Mouse (Mus musculus) embryonic facial prominence, embryonic 10.5 days (tissue): ENCODE measurements around the gene Bmp8a. TPM values are rescaled to one million over a fixed set of nuclear protein-coding genes. Genes with fewer than 3 reads are reported as not detected.
A peak's percentile ranks its signal among the peaks of the same experiment; 100 is the strongest.
"Not testable (repeated sequence)": the region's sequence is repeated elsewhere in the genome, so short reads cannot be mapped to it uniquely, and the experiment has no call there.

Experiments
- DNase-seq: peaks from one replicate; pipeline ENCODE4 v3.0.0-alpha.2; 2017; ENCODE audit warnings: low spot score
- H3K27ac ChIP-seq: fragments of 300-500 bp; sonication (generic); replicated peaks from 2 replicates; pipeline ENCODE4 v1.5.1; 2016; ENCODE audit warnings: mild to moderate bottlenecking
- H3K27me3 ChIP-seq: fragments of 300-500 bp; sonication (generic); replicated peaks from 2 replicates; pipeline ENCODE4 v1.6.1; 2016; ENCODE audit warnings: low read depth, mild to moderate bottlenecking; ENCODE audit not compliant: poor library complexity, severe bottlenecking
- H3K36me3 ChIP-seq: fragments of 300-500 bp; sonication (generic); replicated peaks from 2 replicates; pipeline ENCODE4 v1.6.1; 2016; ENCODE audit warnings: mild to moderate bottlenecking, moderate library complexity
- H3K4me1 ChIP-seq: fragments of 300-500 bp; sonication (generic); 2 replicates; pipeline ENCODE4 v1.6.1; 2016
- H3K4me3 ChIP-seq: fragments of 300-500 bp; sonication (generic); 2 replicates; pipeline ENCODE4 v1.5.1; 2016; ENCODE audit warnings: mild to moderate bottlenecking, moderate library complexity
- H3K9me3 ChIP-seq: fragments of 300-500 bp; sonication (generic); 2 replicates; pipeline ENCODE4 v1.6.1; 2016; ENCODE audit warnings: mild to moderate bottlenecking
- WGBS: fragments of 180-500 bp; shearing (Covaris S2); methylation state at CpG from one replicate; pipeline ENCODE4 v1.1.7; 2016; 5-methylcytosine and 5-hydroxymethylcytosine counted together
- polyA plus RNA-seq: library from polyadenylated mRNA; unstranded; fragments of >200 nt; fragmentation: Nextera tagmentation; extraction: Ambion mirVana; gene quantifications from 2 replicates; pipeline ENCODE4 v1.2.1, GENCODE M21; 2016

Bmp8a gene
- polyA plus RNA-seq, 1 experiment from 2014 or later: not detected

DNA sequence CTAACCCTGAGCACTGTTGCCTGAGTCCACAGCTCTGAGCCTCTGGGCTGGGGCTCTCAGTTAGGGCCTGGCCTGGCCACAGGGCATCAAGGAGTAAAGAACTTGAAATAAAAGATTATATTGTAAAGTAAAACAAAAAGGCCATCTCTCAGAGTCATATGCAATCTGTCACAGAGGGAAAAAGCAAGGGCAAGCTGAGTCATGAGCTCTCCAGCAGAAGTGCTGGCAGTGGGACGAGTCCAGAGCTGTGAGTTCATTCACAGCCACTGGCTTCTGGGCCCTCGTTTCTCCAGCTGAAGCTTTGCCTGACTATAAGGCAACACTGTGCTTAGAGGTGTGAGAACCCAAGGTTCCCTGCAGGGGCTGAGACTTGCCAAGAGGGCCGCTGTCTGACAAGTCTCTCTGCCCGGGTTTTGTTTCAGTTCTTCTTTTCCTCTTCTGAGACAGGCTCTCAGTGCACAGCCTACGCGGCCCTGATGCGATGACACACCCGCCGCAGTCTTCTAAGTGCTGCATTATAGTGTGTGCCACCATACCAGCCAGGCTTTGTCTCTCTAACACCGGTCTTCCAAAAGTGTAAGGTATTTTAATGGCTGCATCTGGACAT is 10.3 kb upstream of the Bmp8a start:
- Histone ChIP-seq H3K27ac (no peak overlapping the region), H3K4me1 (no peaks in the 10 kb centered on the region), H3K4me3 (no peak overlapping the region), H3K27me3 (no peaks in the 10 kb centered on the region), H3K9me3 (no peaks in the 10 kb centered on the region), H3K36me3 (peaks cover 100% of the 10 kb centered on the region)
- DNase-seq: no peak
- WGBS: 91% methylated on average over 10 of the region's 10 CpGs

DNA sequence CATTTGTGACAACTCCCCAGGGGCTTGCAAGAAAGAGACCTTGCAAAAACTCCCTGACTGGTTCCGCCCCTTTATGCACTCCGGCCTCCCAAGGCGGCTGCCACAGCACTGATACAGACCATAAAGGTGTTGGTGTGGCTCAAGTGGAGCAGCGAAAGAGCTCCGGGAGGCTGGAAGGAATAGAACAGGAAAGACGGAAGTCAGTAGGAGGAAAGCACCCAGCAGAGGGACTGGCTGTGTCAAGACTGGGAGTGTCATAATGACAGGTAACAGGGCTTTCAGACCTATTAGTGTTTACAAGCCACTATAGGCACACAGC is 378 bp upstream of the Bmp8a start:
- peaks cover 66% of the 10 kb centered on the region for H3K27me3 ChIP-seq
- no peak for DNase-seq
- 11% methylated on average over 6 of the region's 6 CpGs for WGBS
- no peaks in the 10 kb centered on the region for H3K9me3 ChIP-seq
- peaks cover 13% of the 10 kb centered on the region for H3K36me3 ChIP-seq
- H3K27ac ChIP-seq: no peak overlapping the region
- peaks cover 17% of the 10 kb centered on the region for H3K4me1 ChIP-seq
- H3K4me3 ChIP-seq: peak overlapping the region; percentile 66

DNA sequence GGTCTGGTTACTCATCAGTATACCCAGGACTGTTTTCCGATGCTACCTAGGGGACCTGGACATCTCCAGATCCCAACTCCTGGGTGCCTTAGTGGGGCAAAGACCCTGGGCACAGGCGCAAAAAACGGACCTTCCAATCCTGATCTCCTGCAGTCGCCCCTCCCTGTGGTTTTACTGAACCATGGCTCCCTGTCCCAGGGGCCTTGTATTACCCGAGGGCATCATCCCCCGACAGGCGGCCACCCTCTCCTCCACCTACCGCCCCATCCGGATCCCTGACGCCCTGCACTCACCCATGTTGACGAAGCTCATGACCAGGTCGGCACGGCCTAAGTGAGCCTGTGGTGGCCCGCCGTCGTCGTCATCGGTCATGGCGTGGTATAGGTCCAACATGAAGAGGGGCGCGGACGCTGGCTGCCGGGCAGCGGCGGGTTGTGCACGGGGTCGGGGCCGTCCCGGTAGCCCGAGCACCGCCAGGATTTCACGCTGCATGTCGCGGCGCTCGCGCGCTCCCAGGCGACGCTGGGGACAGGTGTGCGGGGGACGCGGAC is 886 bp downstream of the Bmp8a start:
- 3% methylated on average over 43 of the region's 43 CpGs for WGBS
- peak overlapping the region; percentile 66 for H3K4me3 ChIP-seq
- H3K27me3 ChIP-seq: peaks cover 70% of the 10 kb centered on the region
- no peak for DNase-seq
- H3K4me1 ChIP-seq: peaks cover 17% of the 10 kb centered on the region
- no peak overlapping the region for H3K27ac ChIP-seq
- 0 out of 2 replicates have a peak, but pooled peaks cover 2% of the 10 kb centered on the region for H3K36me3 ChIP-seq
- no peaks in the 10 kb centered on the region for H3K9me3 ChIP-seq

DNA sequence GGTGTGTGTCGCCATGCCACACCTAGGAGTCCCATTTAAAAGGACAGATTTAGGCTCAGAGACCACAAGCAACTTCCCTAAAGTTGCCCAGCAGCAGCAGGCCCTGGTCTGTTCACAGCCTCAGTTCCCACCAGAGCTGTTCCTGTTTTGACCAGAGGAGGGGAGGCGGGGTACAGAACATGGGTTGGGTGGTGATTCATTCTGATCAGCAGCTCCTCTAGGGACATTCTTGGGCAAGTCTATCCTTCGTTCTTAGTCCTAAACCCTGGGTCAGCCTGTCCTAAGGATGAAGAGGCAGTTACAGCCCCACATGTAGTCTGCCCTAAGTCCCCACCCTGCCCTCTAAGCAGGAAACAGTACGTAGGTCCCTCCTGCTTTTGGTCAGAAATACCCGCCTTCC is 2.8 kb downstream of the Bmp8a start:
- H3K27ac ChIP-seq: no peak overlapping the region
- H3K9me3 ChIP-seq: no peaks in the 10 kb centered on the region
- no peaks in the 10 kb centered on the region for H3K36me3 ChIP-seq
- H3K4me1 ChIP-seq: peaks cover 17% of the 10 kb centered on the region
- 72% methylated on average over 5 of the region's 5 CpGs for WGBS
- DNase-seq: no peak
- no peak overlapping the region for H3K4me3 ChIP-seq
- H3K27me3 ChIP-seq: peaks cover 77% of the 10 kb centered on the region

DNA sequence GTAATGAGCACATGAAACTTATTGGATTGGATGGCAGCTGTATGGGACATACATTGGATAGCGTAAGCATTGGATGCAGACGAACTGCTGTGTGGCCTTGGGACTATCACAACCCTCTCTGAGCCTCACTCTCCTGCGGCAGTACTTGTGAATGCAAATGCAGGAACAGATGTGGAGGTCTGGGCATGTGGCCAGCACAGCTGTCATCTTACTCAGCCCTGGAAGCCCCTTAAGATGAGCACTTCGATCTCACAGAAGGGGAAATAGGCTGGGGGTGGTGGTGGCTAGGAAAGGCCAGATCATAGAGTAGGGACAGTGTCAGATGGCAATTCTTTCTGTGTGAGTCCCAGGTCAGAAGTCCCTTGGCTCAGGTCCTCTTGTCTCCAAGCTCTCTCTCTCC is 5.4 kb downstream of the Bmp8a start:
- H3K4me3 ChIP-seq: no peak overlapping the region
- H3K9me3 ChIP-seq: 0 out of 2 replicates have a peak, but pooled peaks cover 2% of the 10 kb centered on the region
- H3K4me1 ChIP-seq: peaks cover 12% of the 10 kb centered on the region
- peaks cover 54% of the 10 kb centered on the region for H3K27me3 ChIP-seq
- no peak overlapping the region for H3K27ac ChIP-seq
- WGBS: 86% methylated on average over 4 of the region's 4 CpGs
- DNase-seq: no peak
- H3K36me3 ChIP-seq: no peaks in the 10 kb centered on the region

DNA sequence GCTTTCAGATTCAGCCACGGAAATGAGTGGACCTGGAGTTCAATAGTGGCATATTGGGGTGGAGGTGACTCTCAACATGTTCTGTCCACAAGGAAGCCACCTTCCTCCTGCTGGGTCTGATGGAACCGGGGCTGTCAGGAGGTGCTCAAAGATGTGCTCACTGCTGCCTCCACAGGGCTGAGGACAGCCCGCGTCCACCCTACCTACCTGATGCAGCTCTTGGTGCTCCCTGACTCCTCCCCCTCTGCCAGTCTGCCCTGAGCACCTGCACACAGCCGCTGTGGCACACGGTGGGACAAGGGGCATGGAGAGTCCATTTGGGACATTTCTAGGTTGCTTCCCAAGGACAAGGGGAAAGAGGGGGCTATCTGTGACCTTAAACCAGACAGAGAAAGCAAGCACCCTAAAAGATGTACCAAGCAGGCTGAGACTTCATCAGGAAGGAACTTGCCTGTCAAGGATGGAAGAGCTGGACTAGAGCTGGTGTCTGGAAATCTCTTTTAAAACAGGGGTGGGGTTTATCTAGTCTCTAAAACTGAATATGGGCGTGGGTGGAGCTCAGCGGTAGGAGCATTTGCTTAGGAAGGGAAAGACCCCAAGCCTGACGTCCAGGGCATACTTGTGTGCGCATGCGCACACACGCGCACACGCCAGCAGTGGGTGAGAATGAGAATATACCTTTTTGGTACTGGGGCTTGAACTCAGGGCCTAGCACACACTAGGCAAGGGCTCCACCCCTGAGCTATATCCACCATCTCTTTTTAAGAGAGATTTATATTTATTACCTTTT is 7.1 kb downstream of the Bmp8a start:
- Histone ChIP-seq H3K4me3 (no peak overlapping the region), H3K9me3 (0 out of 2 replicates have a peak, but pooled peaks cover 2% of the 10 kb centered on the region), H3K4me1 (peaks cover 4% of the 10 kb centered on the region; the same call in 1 of the 2 replicates), H3K27me3 (peaks cover 37% of the 10 kb centered on the region), H3K36me3 (no peaks in the 10 kb centered on the region), H3K27ac (no peak overlapping the region)
- DNase-seq: no peak
- WGBS: 66% methylated on average over 14 of the region's 14 CpGs

DNA sequence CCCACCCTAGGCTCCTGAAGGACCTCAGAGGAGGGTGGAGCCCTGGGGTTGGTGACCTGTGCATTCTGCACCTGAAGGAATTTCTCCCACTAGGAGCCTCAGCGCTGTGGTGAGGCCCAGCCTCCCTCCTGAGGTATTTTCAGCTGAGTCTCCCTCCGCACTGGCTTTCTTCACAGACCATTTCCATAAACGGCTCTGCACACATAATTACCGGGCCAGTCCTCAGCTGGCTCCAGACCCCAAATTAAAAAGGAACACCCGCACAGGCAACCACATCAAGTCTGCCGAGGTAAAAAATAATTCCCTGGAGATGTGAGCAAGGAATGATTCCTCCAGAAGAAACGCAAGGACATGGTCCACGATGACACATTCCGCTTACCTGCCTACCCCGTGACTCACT is 7.8 kb downstream of the Bmp8a start:
- 82% methylated on average over 10 of the region's 10 CpGs for WGBS
- peaks cover 29% of the 10 kb centered on the region for H3K27me3 ChIP-seq
- H3K4me3 ChIP-seq, H3K36me3 ChIP-seq, DNase-seq, H3K9me3 ChIP-seq, H3K27ac ChIP-seq, H3K4me1 ChIP-seq: not testable (repeated sequence)

DNA sequence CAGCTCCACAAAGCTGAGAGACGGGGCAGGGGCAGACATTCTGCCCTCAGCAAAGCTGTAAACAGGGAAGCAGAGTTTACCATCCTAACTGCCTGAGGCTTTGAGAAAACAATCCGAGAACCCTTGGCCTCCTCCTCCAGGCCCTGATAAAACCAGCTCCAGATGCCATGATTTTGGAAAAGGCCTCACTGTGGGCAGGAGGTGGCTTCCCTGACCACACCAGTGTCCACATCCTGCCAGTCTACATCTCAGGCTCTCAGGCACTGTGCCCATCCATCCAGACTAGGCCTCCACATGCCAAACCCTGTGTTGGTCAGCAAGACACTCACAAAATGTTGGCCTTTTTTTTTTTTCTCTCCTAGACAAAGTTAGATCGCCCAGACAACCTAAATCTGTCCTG is 8.9 kb downstream of the Bmp8a start:
- WGBS: 53% methylated on average over 3 of the region's 3 CpGs
- H3K4me1 ChIP-seq: peaks cover 4% of the 10 kb centered on the region; the same call in 1 of the 2 replicates
- DNase-seq: no peak
- H3K27ac ChIP-seq: no peak overlapping the region
- H3K4me3 ChIP-seq: no peak overlapping the region
- H3K36me3 ChIP-seq: no peaks in the 10 kb centered on the region
- H3K27me3 ChIP-seq: peaks cover 19% of the 10 kb centered on the region; the same call in 1 of the 2 replicates
- 0 out of 2 replicates have a peak, but pooled peaks cover 2% of the 10 kb centered on the region for H3K9me3 ChIP-seq

DNA sequence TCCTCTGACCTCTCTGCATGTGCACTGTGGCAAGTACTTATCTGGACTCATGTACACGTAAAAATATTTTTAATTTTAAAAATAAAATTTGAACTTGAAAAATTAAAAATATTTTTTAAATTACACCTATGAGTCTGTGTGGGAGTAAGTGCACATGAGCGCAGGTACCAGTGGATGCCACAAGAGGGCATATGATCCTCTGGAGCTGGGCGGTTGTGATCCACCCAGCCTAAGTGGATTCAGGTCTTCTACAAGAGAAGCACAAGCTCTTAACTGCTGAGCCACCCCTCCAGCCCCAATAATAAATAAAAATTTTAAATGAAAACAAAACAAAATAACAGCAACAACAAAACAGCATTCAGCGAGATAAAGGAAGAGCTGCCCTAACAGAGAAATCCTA is 9.9 kb downstream of the Bmp8a start:
- Histone ChIP-seq H3K4me1 (peaks cover 4% of the 10 kb centered on the region; the same call in 1 of the 2 replicates), H3K27me3 (0 out of 2 replicates have a peak, but pooled peaks cover 8% of the 10 kb centered on the region), H3K36me3 (no peaks in the 10 kb centered on the region), H3K4me3 (no peak overlapping the region), H3K27ac (no peak overlapping the region), H3K9me3 (0 out of 2 replicates have a peak, but pooled peaks cover 2% of the 10 kb centered on the region)
- 93% methylated on average over 4 of the region's 4 CpGs for WGBS
- no peak for DNase-seq

DNA sequence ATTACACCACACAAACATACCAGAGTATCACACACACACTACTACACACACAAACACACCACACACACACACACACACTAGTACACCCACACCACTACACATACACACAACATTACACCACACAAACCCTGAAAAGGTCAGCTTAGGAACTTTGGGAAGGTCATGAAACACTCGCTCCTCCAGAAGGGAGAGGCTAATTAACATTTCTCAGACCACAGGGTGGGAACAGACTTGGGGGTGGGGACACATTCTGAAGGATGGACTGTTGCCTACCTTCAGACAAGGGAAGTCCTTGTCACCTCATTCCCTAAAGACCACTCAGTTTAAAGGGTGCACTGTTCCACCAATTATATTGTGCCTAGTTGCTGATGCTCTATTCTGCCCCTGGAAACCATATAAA is 11.1 kb downstream of the Bmp8a start:
- not testable (repeated sequence) for H3K27ac ChIP-seq, DNase-seq, H3K4me1 ChIP-seq, H3K27me3 ChIP-seq, H3K36me3 ChIP-seq, H3K4me3 ChIP-seq, H3K9me3 ChIP-seq
- 65% methylated on average over 1 of the region's 1 CpGs for WGBS

DNA sequence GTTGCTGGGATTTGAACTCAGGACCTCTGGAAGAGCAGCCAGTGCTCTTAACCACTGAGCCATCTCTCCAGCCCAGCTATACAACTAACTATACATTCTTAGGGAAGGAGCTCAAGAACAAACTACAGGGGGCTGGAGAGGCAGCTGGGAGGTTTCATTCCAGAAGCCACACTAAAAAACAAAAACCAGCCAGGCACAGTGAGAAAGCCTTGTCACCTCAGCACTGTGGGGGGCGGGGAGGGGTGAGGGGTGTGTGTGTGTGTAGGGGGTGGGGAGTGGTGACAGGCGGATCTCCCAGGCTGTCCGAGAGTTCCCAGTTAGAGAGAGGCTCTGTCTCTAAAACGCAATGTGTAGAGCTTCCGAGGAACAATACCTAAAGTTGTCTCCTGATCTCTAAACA is 11.7 kb downstream of the Bmp8a start:
- no peak for DNase-seq
- 76% methylated on average over 5 of the region's 5 CpGs for WGBS
- H3K27me3 ChIP-seq: 0 out of 2 replicates have a peak, but pooled peaks cover 7% of the 10 kb centered on the region
- H3K4me3 ChIP-seq: no peak overlapping the region
- peaks cover 4% of the 10 kb centered on the region; the same call in 1 of the 2 replicates for H3K4me1 ChIP-seq
- H3K9me3 ChIP-seq: 0 out of 2 replicates have a peak, but pooled peaks cover 2% of the 10 kb centered on the region
- no peak overlapping the region for H3K27ac ChIP-seq
- no peaks in the 10 kb centered on the region for H3K36me3 ChIP-seq

DNA sequence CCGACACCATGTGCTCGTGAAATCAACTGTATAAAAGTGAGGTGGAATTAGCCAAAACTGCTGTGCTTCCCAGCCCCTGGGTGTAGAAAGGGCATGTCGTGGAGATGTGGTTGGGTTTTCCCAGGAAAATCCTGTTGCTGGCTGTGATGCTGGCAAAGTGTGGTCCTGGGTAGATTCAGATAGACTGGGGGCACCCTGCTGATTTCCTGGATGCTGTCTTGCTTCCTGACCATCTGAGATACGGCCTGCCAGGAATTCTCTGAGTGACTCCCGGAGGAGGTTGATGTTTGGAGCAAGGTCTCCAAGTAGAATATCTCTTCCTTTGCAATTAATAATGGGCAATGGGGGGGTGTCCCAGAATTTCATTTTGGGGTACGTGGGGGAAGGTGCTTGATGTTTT is 14.1 kb downstream of the Bmp8a start:
- Histone ChIP-seq H3K4me1 (0 out of 2 replicates have a peak, but pooled peaks cover 3% of the 10 kb centered on the region), H3K27ac (no peak overlapping the region), H3K9me3 (0 out of 2 replicates have a peak, but pooled peaks cover 2% of the 10 kb centered on the region), H3K4me3 (no peak overlapping the region), H3K36me3 (no peaks in the 10 kb centered on the region), H3K27me3 (peaks cover 14% of the 10 kb centered on the region)
- no peak for DNase-seq
- WGBS: 70% methylated on average over 6 of the region's 6 CpGs
